Mouse (Mus musculus) cerebellum, postnatal 25 days (tissue): ENCODE data around the gene Chn2.

Experiments
- DNase-seq, 2 experiments: peaks; one replicate each; pipeline ENCODE4 v3.0.0; 2021; ENCODE audit warnings: mixed read lengths in 2 of 2

Chn2 gene

DNA sequence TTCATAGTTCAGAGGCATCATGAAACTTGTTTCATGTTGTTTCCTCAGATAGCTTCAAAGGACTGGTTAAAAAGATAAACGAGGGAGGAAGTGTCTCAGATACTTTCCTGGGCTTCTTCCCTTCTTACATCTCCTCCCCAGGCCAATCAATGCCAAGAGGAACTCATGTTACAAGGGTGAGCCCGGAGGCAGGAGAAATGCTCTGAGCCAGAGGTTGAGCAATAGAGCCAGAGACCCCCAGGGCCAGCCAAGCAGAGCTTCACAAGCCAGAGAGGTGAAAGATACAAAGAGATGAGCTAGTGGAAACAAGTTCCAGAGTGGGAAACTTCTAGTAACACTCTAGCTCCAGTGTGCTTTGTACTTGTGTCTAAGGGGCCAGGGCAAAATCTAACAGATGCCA lies 38.9 kb downstream of the Chn2 start:
- peak in 1 of 2 experiments; percentile 25 for DNase-seq

DNA sequence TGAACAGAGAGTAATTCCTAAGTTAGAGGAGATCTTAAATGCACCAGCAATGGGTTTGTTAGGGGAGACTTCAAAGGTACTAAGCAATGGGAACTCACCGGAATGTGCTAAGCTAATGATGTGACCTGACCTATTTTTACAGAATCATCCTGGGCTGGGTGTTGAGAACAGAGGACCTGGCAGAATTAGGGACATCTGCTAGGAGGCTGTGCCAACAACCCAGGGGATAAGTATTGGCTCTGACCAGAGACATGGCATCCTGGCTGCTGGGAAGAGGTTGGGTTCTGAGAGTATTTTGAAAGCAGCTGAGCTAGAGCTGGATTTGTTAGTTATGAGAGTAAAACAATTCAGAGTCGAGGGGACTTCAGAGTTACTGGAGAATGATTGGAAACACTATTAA lies 40.5 kb downstream of the Chn2 start:
- peak; percentile 90 to 92 for DNase-seq

DNA sequence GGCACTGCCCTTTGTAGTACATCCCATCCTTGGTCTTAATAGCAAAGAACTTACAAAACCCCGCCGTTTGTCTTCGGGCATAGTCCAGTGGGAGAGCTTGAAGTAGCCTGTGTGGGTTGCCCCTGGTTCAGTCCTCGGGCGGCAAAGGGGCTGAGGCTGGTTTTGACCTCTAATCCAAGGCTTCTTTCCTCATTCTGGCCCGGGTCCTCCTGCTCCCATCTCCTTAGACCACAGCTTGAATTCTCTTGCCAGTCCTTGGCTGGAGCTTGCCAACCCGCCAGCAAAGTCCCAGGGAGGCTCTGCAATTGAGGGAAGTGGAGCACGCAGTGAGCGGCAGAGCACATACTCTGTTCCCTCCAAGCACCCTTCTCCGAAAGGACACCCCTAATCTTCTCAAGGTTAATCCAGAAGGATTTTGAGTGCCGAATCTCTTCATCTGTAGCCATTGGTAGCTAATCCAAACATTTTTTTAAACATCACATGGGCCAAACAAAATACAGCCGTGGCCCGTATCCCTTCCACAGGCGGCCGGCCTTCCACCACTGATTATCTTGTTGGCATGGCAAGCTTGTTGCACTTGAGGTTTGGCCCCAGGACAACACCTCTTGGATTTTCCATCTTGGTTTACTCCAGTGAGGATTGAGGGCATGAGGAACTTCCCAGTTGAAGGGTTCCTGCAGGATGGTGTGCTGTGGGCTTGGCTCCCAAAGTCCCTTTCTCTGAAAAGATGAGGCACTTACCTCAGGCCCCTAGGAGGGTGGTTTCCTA lies 41.3 kb downstream of the Chn2 start:
- peak; percentile 65 to 70 for DNase-seq

DNA sequence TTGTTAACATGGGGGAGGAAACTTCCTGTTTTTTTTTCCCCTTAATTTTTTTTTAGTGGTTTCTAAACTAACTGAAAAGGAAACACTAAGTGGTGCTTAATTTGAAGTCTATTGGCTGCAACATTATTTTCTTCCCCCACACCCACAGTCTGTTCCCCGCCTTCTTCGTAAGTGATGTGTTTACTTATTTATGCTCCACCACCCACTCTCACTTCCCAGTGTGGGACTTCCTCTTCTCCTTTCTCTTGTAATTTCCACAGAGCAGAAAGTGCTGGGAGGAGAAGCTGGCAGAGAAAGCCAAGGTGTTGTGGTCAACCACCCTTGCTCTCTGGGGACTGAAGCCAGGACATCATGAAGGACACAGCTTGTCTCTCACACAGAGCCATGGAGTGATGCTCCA lies 43.2 kb downstream of the Chn2 start:
- peak in 1 of 2 experiments; percentile 43 for DNase-seq

DNA sequence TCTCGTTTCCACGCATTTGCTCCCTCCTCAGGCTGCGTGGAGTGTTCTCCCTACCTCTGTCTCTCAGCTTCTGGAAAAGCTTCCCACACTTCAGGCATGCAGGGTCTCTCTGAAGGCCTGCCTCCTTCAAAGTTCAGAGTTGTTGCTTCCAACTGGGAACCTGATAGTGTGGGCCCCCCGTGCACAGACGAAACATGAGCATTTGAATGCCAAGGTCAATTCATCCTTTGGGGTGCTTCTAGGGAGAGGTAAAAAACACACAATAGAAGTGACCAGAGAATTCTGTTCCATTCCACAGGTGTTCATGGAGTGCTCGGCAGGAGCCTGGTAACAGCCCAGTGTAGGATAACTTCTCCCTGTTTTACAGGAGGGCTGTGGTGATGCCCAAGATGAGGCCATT lies 44.7 kb downstream of the Chn2 start:
- no peak for DNase-seq

DNA sequence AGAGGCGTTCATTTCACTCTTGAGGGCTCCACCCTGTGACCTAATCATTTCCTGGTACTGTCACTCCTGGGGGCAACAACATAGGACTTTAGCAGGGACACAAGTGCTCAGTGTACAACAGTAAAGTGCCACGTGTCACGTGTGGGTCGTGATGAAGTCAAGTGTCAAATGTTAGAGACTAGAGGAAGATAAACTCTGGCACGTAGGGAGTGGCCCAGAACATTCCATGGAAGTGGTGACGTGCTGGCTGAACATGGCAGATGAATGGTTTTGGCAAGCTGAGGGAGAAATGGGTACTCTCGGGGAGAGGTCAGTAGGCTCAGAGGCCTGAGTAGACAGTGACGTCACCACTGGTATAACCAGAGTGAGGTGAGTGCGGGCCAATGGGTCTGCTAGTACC lies 45.7 kb downstream of the Chn2 start:
- peak in 1 of 2 experiments; percentile 16 for DNase-seq

DNA sequence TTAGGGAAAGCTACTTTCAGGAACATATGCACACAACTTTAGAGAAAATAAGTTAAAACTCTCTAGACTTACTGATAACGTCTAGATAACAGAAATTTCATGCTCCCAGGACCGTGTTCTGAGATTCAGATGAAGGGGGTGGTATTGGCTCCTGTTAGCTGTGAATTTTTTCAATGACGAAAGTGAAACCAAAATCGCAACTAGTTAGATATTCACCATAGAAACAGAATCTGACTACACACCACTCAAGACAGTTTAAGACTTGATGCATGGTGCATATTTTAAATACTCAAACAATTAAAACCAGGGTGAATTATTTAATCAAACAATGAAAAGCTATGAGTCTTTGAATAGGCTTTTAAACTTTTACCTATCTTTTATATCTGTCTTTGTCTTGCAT lies 48.8 kb downstream of the Chn2 start:
- no peak for DNase-seq

DNA sequence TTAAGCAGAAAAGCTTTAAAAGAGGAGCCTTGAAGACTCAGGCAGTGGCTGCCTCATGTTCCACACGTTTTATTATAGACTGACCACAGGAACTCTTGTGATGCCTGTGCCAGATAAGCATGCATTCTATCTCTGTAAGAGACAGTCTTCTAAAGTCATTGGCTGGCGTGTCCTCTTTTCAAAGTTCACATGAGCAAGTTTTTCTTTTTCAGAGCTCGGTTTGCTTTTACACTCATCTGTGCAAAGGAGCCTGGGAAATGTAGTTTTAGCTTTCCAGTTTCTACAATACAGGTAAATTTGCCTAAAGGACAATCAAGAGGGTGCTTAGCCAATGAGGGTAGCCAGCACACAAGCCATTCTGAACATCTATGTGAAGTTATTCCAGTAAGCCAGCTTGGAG lies 51.5 kb downstream of the Chn2 start:
- DNase-seq = no peak

DNA sequence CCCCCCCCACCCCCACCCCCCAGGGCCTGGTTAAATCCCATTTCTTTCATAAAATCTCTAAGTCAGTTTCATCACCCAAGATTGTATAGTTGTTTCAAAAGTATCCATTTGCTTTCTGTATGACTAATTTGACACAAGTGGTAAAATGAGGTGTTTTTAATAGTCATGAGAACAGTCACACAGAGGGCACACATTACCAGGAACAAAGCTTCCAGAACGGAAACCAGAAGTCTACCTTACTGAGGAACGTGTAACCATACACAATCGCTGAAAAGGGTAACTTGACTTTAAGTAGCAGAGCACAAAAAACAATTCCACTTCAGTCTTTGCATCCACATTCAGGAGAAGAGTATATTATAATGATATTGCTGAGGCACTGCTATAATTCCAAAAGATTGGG lies 53.6 kb downstream of the Chn2 start:
- DNase-seq = no peak

DNA sequence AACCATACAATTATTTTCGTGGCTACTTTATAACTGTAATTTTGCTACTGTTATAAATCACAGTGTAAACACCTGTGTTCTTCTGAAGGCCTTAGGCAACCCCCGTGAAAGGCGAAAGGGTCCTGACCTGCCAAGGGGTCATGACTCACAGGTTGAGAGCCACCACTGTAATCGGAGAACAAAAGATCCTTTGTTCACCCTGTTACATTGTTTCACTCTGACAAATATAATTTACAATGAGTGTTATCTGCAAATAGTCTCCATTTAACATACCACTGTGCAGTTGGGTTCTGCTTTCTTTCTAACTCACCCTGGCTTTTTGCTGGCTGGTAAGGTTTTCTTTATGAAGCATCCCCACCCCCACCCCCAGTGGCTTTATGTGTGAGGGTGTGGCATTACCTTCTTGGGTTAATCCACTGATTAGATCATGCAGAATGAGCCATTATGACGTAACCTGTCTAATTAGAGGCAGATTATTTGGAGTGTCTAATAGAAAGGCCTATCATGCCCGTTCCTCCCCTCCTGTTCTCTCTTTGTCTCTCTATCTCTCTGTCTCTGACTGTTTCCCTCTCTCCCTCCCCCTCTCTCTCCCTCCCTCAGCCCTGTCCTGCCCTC lies 56.9 kb downstream of the Chn2 start:
- DNase-seq = no peak

DNA sequence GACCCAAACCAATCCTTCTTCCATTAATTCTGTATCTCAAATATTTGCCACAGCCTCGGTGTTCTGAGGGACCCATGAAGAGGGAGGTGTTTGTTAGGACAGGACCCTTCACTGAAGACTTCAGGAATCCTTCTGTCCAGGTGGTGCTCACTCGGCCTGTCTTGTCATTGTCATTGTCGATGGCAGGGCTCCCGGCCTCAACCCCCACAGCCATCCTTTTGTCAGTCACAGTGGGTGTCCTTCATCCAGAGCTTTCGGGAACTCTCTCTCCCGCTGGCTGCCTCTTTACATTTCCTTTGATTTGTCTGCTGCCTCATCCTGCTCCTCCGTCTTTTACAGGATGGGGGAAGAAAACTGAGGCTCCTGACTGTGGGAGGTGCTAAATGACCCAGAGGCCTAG lies 57.5 kb downstream of the Chn2 start:
- peak in 1 of 2 experiments; percentile 67 for DNase-seq

DNA sequence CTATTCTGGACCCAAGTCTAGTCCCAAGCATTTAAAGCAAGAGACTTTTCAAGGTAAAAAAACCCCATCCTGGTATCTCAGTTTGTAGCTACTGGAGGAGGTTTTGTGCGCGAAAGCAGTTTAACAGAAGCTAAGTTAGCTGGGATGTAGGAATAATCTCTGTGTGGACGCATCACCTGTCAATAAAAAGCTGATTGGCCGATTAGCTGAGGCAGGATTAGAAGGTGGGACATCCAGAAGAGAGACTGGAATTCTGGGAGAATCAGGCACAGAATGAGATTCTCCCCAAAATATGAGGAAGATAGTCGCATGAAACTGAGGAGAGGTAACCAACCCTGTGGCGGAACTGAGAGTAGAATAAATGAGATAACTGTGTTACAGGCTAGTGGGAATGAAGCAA lies 59.0 kb downstream of the Chn2 start:
- no peak for DNase-seq

DNA sequence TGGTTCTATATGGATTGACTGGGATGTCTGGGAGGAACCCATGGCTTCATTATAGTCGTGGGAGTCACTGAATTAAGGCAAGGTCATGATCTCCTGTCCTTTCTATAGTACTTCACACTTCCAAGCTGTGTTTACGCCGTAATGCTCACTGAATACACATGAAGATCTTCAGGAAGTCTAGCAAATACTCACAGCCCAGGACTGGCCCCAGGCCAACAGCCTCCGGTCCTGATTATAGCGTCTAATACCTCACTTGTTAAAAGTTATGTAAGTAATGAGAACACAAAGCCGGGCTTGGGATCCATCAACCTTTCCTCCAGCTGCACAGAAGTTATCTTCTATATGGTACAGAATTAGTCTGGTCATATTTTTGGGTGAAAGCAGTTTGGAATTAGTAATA lies 60.3 kb downstream of the Chn2 start:
- peak in 1 of 2 experiments; percentile 77 for DNase-seq

DNA sequence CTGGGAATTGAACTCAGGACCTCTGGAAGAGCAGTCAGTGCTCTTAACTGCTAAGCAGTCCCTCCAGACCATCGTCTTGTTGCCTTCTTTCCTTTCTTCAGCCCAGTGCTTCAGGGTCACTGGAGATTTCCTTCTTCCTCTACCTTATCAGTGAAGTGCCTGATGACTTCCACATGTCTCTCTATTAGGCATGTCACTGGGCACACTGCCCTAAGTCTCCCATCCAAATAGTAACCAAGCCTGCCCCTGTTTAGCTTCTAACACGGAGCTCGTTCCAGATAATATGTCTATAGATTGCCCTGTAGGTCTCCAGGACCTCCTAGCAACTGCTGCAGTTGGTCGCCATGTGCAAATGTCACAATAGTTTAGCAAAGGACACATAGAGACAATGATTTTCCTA lies 62.9 kb downstream of the Chn2 start:
- no peak for DNase-seq

DNA sequence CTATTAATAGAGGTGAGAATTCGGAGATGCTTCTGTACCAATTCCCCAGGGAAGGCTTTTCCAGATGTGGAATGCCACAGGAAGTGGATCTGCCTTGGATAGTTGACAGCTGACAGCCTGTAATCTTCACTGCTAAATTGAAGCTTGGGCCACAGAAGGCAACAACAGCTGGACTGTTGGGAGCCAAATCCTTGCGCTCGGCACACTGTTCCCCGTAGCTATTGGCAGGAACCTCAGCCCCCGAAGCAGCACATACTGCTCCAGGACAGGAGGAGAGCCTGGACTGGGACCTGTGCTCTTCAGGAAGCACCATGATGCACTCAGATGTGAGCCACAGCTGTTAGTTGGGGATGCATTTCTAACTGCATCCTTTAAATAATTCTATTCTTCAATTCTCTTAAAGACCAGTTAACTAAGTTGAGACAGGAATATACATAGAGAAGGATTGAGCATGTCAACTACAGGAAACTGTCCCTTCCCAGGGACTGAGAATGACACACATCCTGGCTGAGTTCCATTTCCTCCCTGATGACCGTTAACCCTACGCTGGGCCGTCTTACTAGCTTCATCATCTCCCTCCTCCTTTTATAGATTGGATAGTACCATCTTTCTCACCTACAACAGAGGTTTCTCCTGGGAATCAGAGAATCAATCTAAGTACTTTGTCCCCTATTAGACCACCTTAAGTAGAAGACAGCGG lies 64.1 kb downstream of the Chn2 start:
- no peak for DNase-seq

DNA sequence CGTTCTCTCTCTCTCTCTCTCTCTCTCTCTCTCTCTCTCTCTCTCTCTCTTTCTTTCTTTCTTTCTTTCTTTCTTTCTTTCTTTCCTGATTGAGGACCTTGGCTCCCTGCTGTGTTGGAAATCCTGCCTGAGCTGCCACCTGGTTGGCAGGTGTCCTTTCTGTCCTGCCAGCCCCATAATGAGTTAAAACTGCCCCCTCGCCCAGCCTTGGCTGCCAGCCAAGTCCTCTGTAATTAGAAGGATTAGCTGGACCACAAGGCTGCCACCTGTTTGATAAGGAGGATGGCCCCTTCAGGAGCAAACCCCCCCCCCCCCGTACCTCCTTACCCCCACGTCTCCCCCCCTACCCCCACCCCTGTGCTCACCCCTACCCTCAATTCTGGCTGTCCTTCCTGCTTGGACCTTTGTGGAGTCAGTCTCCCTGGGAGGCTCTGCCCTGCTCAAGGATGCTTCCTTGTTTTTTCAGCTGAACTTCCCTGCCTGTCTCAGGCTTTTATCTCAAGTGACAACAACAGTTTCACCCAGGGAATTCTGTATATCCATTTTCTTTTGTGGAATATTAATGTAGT lies 72.1 kb downstream of the Chn2 start:
- DNase-seq = peak; percentile 85 to 90

DNA sequence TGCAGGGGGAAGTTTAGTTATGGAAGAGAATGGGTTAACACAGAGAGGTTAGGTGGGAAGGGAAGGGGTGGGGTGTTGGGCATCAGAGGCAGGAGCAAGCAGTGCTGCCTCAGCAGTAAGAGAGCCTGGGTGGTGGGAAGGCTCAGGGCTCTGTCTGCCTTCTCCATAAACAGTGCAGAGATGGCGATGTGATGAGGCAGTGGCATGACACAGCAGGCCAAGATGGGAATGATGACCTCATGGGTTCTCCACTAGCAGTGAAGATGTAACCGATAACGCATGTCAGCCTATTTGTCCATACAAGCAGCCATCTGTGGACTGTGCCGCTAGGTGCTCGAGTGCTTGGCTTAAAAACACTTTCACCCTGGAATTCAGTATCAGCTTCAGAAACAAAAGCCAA lies 74.0 kb downstream of the Chn2 start:
- no peak for DNase-seq

DNA sequence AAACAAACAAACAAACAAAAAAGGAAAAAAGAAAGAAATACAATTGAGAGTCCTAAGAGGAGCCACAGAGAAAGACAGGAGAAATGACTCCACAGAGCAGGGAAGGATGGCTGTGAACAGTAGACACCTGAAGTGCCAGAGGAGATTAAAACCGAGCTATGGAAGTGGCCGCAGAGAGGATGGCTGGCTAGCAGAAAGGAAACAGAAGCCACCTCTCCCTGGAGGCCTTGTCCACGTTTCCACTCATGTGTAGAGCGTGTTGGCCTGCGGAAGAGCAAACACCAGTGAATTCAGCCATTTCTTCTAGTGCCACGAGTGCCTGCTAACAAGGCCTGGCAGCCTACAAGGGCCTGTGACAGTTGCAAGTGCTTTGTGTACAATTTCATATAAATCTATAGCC lies 75.1 kb downstream of the Chn2 start:
- DNase-seq = peak in 1 of 2 experiments; percentile 55

DNA sequence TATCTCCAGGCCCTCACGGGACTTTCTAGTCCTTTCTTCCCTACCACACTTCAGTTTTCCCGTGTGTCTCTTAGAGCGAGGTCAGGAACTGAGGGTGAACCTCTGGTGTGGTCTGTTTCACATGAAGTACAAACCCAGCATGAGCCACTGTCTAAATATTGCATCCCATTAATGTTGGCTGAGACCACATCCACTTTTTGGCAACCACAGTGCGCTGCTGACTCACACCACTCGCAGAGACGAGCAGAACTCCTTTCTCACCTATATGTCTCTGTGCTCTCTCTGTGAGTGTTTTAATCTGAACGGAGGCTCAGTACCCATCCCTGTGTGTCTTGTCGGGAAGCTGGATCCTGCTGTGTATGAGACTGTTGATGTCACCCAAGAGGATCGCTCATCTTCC lies 76.9 kb downstream of the Chn2 start:
- peak; percentile 67 to 70 for DNase-seq

DNA sequence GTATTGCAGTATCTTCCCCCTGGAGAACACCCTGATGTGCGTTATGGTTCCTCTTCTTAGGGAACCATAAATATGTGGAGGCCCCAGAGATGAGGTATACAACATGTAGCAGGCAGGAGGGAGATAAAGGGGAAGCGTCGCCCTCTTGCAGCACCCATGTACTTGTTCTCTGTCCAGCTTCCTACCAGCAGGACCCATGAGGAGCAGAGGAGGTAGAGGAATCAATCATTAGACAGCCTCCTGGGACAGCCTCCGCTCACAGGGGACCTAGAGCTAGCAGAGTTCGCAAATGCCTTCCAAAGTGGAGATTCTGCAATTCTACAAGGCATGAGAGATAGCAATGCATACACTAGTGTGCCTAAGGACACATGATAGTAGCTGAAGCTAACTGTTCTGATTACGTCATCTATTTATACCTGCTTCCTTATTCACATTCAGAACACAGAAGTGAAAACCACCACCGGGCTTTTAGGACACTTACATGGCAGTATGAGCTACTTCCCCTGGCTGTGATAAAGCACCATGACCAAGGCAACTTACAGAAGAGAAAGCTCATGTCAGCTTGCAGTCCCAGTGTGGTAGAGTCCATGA lies 77.7 kb downstream of the Chn2 start:
- DNase-seq = no peak

DNA sequence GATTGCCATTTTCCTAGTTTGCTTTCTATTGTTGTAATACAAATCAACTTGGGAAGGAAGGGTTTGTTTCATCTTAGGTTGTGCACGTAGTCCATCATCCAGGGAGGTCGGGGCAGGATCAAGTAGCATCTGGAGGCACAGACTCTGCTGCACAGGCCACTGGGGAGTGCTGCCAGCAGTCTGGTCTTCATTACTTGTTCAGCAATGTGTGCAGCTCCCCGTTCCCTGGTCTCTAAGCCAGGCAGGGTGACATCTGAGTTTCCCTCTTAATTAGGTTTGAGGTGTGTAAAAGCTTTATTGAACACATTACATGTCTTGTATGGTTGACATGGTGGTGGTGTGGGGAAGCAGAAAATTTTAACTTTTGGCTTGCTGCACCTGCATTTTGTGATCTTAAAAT lies 79.0 kb downstream of the Chn2 start:
- no peak for DNase-seq

DNA sequence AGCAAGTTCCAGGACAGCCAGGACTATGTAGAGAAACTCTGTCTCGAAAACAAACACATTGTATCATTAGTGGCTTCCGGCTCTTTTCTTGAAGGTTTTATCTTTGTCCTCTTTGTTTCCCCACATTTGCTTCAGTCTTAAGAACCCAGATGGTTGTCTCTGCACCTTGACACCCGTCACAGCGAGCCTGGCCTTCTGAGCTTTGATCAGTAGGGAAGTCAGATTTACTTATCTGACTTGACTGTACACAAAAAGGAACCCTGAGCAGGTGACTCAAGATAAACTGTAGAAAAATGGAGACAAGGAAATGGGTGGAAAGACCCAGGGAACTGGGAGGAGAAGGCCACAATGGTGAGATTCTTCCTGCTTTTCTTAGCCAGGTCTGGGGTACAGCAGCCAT lies 79.5 kb downstream of the Chn2 start:
- DNase-seq = no peak

DNA sequence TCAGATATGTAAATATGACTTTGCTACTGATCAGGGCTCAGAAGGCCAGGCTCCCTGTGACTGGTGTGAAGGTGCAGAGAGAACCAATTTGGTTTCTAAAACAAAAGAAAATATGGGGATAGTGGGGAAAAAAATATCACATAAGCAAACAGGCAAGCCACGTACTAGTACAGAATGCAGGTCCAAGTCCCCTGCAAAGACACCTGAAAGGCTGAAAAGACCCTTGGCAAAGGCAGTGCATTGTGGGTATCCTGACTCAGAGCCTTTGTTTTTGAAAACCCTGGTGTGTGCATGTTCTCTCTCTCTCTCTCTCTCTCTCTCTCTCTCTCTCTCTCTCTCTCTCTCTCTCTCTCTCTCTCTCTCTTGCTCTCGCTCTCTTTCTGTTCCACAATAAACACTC lies 80.1 kb downstream of the Chn2 start:
- peak in 1 of 2 experiments; percentile 52 for DNase-seq
